Mouse (Mus musculus) midbrain, embryonic 13.5 days (tissue): Measurements from ENCODE around the gene Mogat1. TPM values are rescaled to one million over a fixed set of nuclear protein-coding genes. Genes with fewer than 3 reads are reported as not detected.

Experiments
- ATAC-seq: fragments of 200-750 bp; cut with Nextera tagmentation; 2 replicates; pipeline ENCODE4 v1.8.0; 2017; ENCODE audit warnings: mild to moderate bottlenecking, moderate TSS enrichment, moderate library complexity
- H3K27ac ChIP-seq: fragments of 300-500 bp; sonication (generic); 2 replicates; pipeline ENCODE4 v1.5.1; 2015; ENCODE audit warnings: inconsistent platforms, mild to moderate bottlenecking, moderate library complexity
- H3K27me3 ChIP-seq: fragments of 300-500 bp; sonication (generic); 2 replicates; pipeline ENCODE4 v1.6.1; 2015; ENCODE audit warnings: mild to moderate bottlenecking, inconsistent platforms
- H3K36me3 ChIP-seq: fragments of 300-500 bp; sonication (generic); 2 replicates; pipeline ENCODE4 v1.6.1; 2015; ENCODE audit warnings: mild to moderate bottlenecking, inconsistent platforms
- H3K4me1 ChIP-seq: fragments of 300-500 bp; sonication (generic); replicated peaks from 2 replicates; pipeline ENCODE4 v1.6.1; 2015; ENCODE audit warnings: inconsistent platforms
- H3K4me2 ChIP-seq: fragments of 300-500 bp; sonication (generic); replicated peaks from 2 replicates; pipeline ENCODE4 v1.6.1; 2015; ENCODE audit warnings: moderate library complexity, mild to moderate bottlenecking, inconsistent platforms
- H3K4me3 ChIP-seq: fragments of 300-500 bp; sonication (generic); replicated peaks from 2 replicates; pipeline ENCODE4 v1.5.1; 2015; ENCODE audit warnings: mild to moderate bottlenecking, inconsistent platforms
- H3K9ac ChIP-seq: fragments of 300-500 bp; sonication (generic); replicated peaks from 2 replicates; pipeline ENCODE4 v1.6.1; 2015; ENCODE audit warnings: mild to moderate bottlenecking, inconsistent platforms
- H3K9me3 ChIP-seq: fragments of 300-500 bp; sonication (generic); 2 replicates; pipeline ENCODE4 v1.6.1; 2016; ENCODE audit warnings: mild to moderate bottlenecking, inconsistent platforms
- WGBS: fragments of 180-500 bp; shearing (Covaris S2); methylation state at CpG from one replicate; pipeline ENCODE4 v1.1.7; 2015; 5-methylcytosine and 5-hydroxymethylcytosine counted together
- polyA plus RNA-seq: library from polyadenylated mRNA; unstranded; fragments of >200 nt; fragmentation: Nextera tagmentation; extraction: Ambion mirVana; gene quantifications from 2 replicates; pipeline ENCODE4 v1.2.1, GENCODE M21; 2015

Gene Mogat1
- polyA plus RNA-seq, 1 experiment from 2014 or later: 0.19 TPM

GRCm38 (mm10) chr1:78512756-78513155, 2.0 kb downstream of the Mogat1 start:
- Histone ChIP-seq H3K9me3 (no peaks in the 10 kb centered on the region), H3K4me1 (peaks cover 5% of the 10 kb centered on the region; the same call in 1 of the 2 replicates), H3K27me3 (0 out of 2 replicates have a peak, but pooled peaks cover 6% of the 10 kb centered on the region), H3K27ac (no peak overlapping the region), H3K4me2 (no peak overlapping the region), H3K9ac (no peak overlapping the region), H3K4me3 (no peak overlapping the region), H3K36me3 (no peaks in the 10 kb centered on the region)
- no peak for ATAC-seq
- 80% methylated on average over 8 of the region's 8 CpGs for WGBS

DNA sequence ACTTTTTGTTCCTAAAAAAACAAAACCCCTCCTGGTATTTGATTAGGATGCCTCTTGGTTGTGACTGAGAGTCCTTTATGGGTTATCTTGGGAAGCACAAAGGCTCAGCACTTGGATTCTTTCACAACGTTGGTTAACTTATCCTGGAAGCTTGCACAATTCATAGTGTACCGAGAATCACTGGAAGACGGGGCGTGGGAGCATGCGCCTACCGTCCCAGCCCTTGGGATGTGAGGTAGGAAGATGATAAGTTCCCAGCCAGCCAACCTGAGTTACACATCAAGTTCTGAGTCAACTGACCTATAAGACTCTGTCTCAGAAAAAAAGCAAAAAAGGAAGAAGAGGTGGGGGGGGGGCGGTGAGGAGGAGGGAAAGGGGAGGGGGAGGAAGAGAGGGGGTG, 8.1 kb downstream of the Mogat1 start:
- Histone ChIP-seq H3K27me3 (no peaks in the 10 kb centered on the region), H3K4me2 (no peak overlapping the region), H3K27ac (no peak overlapping the region), H3K9me3 (no peaks in the 10 kb centered on the region), H3K9ac (no peak overlapping the region), H3K36me3 (no peaks in the 10 kb centered on the region), H3K4me1 (no peaks in the 10 kb centered on the region), H3K4me3 (no peak overlapping the region)
- 92% methylated on average over 7 of the region's 7 CpGs for WGBS
- no peak for ATAC-seq

GRCm38 (mm10) chr1:78525189-78525886, 14.5 kb downstream of the Mogat1 start:
- WGBS: 50% methylated on average over 23 of the region's 23 CpGs

DNA sequence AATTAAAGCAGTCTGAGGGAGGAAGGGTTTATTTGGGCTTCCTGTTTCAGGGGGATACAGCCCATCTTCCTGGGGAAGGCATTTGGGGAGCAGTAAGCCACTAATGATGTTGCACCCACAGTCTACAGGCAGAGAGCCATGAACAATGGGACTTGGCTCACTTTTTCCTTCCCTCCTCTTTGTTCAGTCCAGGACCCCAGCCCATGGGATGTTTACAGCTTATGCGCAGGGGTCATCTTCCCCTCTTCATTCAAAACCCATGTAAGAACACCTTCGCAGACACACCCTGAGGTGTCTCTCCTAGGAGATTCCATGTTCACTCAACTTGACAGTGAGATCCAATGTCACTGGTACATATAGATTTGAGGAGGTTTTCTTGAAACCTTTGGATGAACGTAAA, 17.6 kb downstream of the Mogat1 start:
- 90% methylated on average over 3 of the region's 3 CpGs for WGBS
- Histone ChIP-seq H3K4me2 (no peak overlapping the region), H3K36me3 (no peaks in the 10 kb centered on the region), H3K9ac (no peak overlapping the region), H3K4me3 (no peak overlapping the region), H3K27ac (no peak overlapping the region), H3K4me1 (no peaks in the 10 kb centered on the region), H3K9me3 (no peaks in the 10 kb centered on the region), H3K27me3 (no peaks in the 10 kb centered on the region)
- no peak for ATAC-seq

More at GRCm38 (mm10) chr1:78525189-78525886, 14.5 kb downstream of the Mogat1 start:
- Histone ChIP-seq H3K9me3 (no peaks in the 10 kb centered on the region), H3K27ac (no peak overlapping the region), H3K9ac (no peak overlapping the region), H3K4me1 (no peaks in the 10 kb centered on the region), H3K4me3 (no peak overlapping the region), H3K27me3 (no peaks in the 10 kb centered on the region), H3K36me3 (no peaks in the 10 kb centered on the region), H3K4me2 (no peak overlapping the region)
- no peak for ATAC-seq

GRCm38 (mm10) chr1:78529011-78529410, 18.2 kb downstream of the Mogat1 start:
- no peak for ATAC-seq
- no peaks in the 10 kb centered on the region for H3K4me1 ChIP-seq
- WGBS: 95% methylated on average over 8 of the region's 8 CpGs
- H3K4me3 ChIP-seq: no peak overlapping the region
- no peak overlapping the region for H3K4me2 ChIP-seq
- no peaks in the 10 kb centered on the region for H3K9me3 ChIP-seq
- no peaks in the 10 kb centered on the region for H3K27me3 ChIP-seq
- no peak overlapping the region for H3K9ac ChIP-seq
- H3K27ac ChIP-seq: no peak overlapping the region
- H3K36me3 ChIP-seq: no peaks in the 10 kb centered on the region

DNA sequence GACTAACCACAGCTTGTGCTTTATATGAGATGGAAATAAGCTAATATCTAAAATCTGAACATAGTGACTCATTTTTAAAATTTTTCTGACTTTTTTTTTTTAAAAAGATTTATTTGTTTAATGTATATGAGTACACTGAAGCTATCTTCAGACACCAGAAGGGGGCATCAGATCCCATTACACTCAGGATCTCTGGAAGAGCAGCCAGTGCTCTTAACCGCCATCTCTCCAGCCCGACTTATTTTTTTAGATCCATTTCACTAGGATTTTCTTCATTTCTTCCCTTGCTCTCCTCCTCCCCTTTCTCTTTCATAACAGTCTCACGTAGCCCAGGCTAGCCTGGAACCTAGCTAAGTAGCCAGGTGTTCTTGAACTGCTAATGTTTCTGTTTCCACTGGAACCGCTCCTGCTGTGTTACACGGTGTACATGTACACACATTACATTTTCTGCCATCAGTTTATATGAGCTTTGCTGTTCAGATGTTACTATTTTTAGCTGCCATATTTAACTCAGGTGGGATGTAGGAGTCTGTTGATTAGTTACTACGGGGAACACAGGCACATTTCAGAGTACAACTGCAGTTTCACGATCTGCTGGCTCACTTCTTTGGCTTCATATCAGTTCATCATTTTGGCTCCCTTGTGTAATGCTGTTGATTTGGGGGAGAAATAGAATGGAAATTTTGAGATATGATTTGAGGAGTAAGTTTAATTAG, 19.9 kb downstream of the Mogat1 start:
- ATAC-seq: no peak
- Histone ChIP-seq H3K36me3 (no peaks in the 10 kb centered on the region), H3K9ac (no peak overlapping the region), H3K27me3 (no peaks in the 10 kb centered on the region), H3K4me1 (no peaks in the 10 kb centered on the region), H3K4me3 (no peak overlapping the region), H3K4me2 (no peak overlapping the region), H3K9me3 (no peaks in the 10 kb centered on the region), H3K27ac (no peak overlapping the region)
- WGBS: 83% methylated on average over 7 of the region's 7 CpGs

GRCm38 (mm10) chr1:78532184-78532800, 21.5 kb downstream of the Mogat1 start:
- H3K4me2 ChIP-seq: no peak overlapping the region
- WGBS: 81% methylated on average over 15 of the region's 15 CpGs
- no peaks in the 10 kb centered on the region for H3K4me1 ChIP-seq
- no peak for ATAC-seq
- H3K4me3 ChIP-seq: no peak overlapping the region
- no peak overlapping the region for H3K27ac ChIP-seq
- no peaks in the 10 kb centered on the region for H3K27me3 ChIP-seq
- no peak overlapping the region for H3K9ac ChIP-seq
- no peaks in the 10 kb centered on the region for H3K36me3 ChIP-seq
- H3K9me3 ChIP-seq: no peaks in the 10 kb centered on the region

GRCm38 (mm10) chr1:78534428-78535150, 23.8 kb downstream of the Mogat1 start:
- no peak for ATAC-seq

DNA sequence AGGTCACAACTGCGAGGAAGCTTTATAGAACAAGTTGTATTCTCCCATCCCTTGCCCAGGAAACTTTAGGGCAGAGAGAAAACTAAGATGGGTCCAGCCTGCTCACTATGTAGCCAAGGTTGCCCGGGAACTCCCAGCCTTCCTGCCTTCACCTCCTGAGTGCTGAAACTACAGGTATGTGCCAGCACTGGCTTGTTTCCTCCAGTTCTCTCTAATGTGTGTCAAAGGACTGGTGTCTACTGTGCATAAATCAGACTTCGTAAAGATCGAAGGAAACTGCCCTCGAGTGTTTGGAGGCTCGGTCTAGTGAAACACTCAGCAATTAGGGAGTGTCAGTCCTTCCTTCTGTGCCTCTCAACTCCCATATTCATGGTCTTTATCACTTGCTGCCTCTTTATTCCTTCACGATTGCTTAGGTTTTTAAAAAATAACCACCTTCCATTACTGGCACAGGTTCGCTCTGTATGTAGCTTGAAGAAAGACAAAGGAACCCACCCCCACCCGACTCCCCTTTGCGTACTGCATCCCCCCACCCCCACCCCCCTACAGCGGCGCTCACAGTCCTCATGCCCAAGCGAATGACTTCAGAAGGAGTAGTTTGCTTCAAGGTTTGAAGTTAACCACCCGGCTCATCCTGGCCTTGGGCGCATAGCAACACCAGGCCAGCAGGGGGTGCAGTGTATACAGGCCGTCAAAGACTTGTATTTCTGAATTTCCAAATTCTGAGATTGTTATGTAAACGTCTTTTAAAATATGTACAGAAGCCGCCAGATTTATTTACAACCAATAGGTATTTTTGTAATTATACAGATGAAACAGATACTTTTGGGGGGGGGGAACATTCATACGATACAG, 25.7 kb downstream of the Mogat1 start:
- H3K36me3 ChIP-seq: no peaks in the 10 kb centered on the region
- no peaks in the 10 kb centered on the region for H3K9me3 ChIP-seq
- H3K27ac ChIP-seq: no peak overlapping the region
- H3K27me3 ChIP-seq: no peaks in the 10 kb centered on the region
- peaks cover 8% of the 10 kb centered on the region; the same call in 1 of the 2 replicates for H3K4me1 ChIP-seq
- peak; percentile 49; the same call in 1 of the 2 replicates for ATAC-seq
- 40% methylated on average over 19 of the region's 19 CpGs for WGBS
- H3K9ac ChIP-seq: no peak overlapping the region
- H3K4me2 ChIP-seq: peak overlapping the region; percentile 60
- H3K4me3 ChIP-seq: no peak overlapping the region

More at GRCm38 (mm10) chr1:78534428-78535150, 23.8 kb downstream of the Mogat1 start:
- WGBS: 93% methylated on average over 9 of the region's 9 CpGs
- no peak overlapping the region for H3K27ac ChIP-seq
- H3K4me1 ChIP-seq: peaks cover 8% of the 10 kb centered on the region; the same call in 1 of the 2 replicates
- H3K27me3 ChIP-seq: no peaks in the 10 kb centered on the region
- no peak overlapping the region for H3K4me2 ChIP-seq
- no peaks in the 10 kb centered on the region for H3K9me3 ChIP-seq
- H3K9ac ChIP-seq: no peak overlapping the region
- H3K4me3 ChIP-seq: no peak overlapping the region
- no peaks in the 10 kb centered on the region for H3K36me3 ChIP-seq

DNA sequence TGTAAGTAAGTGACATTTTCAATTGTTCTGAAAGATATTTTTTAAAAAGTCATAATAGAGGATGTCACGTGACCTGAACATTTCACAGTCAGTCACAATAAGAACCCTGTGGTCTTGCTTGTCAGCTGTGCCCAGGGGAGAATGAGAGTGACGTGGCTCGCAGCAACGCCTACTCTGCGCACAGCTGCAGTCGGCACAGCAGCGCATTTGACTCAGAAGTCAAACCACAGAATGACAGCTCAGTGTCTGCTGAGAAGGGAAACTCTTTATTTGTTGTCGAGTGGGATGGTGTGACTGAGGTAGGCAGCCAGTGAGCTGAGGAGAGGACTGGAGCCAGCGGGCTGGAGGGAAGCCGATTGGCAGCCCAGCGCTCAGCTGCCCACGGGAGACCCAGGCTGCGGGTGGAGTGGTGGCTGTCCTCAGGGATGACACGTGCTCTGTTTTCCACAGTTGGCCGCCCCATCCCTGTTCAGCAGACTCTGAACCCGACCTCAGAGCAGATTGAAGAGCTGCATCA, 26.8 kb downstream of the Mogat1 start:
- H3K9ac ChIP-seq: peak overlapping the region; percentile 40; the same call in 1 of the 2 replicates
- no peaks in the 10 kb centered on the region for H3K27me3 ChIP-seq
- peaks cover 8% of the 10 kb centered on the region; the same call in 1 of the 2 replicates for H3K4me1 ChIP-seq
- no peaks in the 10 kb centered on the region for H3K9me3 ChIP-seq
- WGBS: 21% methylated on average over 16 of the region's 16 CpGs
- H3K36me3 ChIP-seq: no peaks in the 10 kb centered on the region
- peak overlapping the region; percentile 60 for H3K4me2 ChIP-seq
- H3K27ac ChIP-seq: peak overlapping the region; percentile 45
- H3K4me3 ChIP-seq: peak overlapping the region; percentile 33
- ATAC-seq: peak; percentile 92

GRCm38 (mm10) chr1:78538396-78538795, 27.6 kb downstream of the Mogat1 start:
- Histone ChIP-seq H3K9ac (no peak overlapping the region; the same call in 1 of the 2 replicates), H3K4me1 (peaks cover 8% of the 10 kb centered on the region; the same call in 1 of the 2 replicates), H3K4me3 (no peak overlapping the region), H3K27me3 (no peaks in the 10 kb centered on the region), H3K27ac (no peak overlapping the region), H3K9me3 (no peaks in the 10 kb centered on the region), H3K36me3 (no peaks in the 10 kb centered on the region), H3K4me2 (no peak overlapping the region)
- WGBS: 52% methylated on average over 5 of the region's 5 CpGs
- ATAC-seq: no peak
